Mouse (Mus musculus) heart, postnatal 14 days (tissue): ENCODE measurements around the gene 5730455P16Rik. TPM values are rescaled to one million over a fixed set of nuclear protein-coding genes. Genes with fewer than 3 reads are reported as not detected.
"Not testable (repeated sequence)": the region's sequence is repeated elsewhere in the genome, so short reads cannot be mapped to it uniquely, and the experiment has no call there.

Experiments
- DNase-seq, 2 experiments: peaks; one replicate each; pipeline ENCODE4 v3.0.0; 2021 to 2022
- intact Hi-C: fragments of 180-260 bp; cut with DNase I; formaldehyde crosslinking; loops from one replicate; pipeline ENCODE4 v1.15.1; 2025
- total RNA-seq, 2 experiments: library from RNA; stranded (reverse); gene quantifications; 2 replicates each; pipeline ENCODE4 v1.2.3; 2021

5730455P16Rik gene
- total RNA-seq, 2 experiments from 2014 or later, result 19.2 to 19.3 TPM

DNA sequence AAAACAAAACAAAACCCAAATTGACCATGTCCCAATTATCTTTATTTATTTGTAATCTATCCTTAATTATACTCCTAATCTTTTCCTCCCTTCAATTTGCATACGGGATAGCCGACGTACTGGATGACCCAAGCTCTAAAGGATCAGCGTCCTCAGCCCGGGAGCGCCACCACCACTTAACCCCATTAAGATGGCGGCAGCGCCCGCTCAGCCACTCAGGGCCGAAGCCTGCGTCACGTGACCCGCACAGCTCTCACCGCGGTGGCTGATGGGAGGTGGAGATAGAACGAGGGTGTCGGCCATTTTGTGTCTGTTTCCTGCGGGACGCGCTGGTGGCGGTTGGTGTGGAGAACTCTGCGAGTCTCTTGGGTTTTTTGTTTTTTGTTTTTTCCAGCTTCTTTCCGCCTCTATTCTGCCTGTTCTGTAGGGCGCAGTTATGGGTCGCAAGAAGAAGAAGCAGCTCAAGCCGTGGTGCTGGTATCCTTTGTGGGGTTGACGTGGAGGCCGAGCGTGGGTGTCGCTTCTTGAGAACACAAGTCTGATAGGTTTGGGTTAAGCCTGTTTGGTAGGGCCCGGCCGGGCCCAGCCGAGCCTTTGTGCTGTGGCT lies 5.3 kb upstream of the 5730455P16Rik start, which contains the start of gene Zfp207:
Gene Zfp207, plus strand, starts transcription at position 261 of the 607 bp plus-strand sequence.
- peak; percentile 96 to 99 for DNase-seq
- intact Hi-C loops, result no loop called here

DNA sequence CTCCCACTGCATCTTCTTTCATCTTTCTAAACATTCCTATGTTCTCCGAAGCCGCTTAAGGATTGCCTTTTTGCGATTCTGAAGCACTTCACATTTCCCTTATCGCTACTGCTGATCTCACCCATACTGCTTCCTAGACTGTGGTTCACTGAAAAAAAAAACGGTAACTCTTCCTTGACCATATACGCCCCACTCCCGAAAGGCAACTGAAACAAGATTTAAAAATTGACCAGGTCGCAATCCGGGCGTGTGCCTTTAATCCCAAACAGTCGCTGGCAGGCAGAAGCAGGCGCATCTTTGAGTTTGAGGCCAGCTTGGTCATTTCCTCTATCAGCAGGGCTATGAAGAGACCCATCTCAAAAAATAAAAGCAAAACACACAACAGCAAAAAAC lies 4.8 kb upstream of the 5730455P16Rik start:
- peak; percentile 30 to 36 for DNase-seq
- intact Hi-C loops, result no loop called here

DNA sequence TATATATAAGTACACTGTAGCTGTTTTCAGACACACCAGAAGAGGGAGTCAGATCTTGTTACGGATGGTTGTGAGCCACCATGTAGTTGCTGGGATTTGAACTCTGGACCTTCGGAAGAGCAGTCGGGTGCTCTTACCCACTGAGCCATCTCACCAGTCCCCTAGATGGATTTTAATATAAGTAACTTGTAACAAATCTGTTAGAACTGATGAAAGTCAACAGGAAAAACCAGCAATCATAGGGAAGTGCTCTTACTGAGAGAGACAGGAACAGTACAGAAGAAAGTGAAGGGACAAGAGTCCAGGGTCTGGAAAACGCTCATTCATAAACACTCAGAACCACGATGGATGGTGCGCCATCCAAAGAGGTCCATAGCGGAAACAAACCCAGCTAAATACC lies 1.4 kb upstream of the 5730455P16Rik start:
- DNase-seq, intact Hi-C loops: not testable (repeated sequence)

GRCm38 (mm10) chr11:80378452-80379068 lies 726 bp upstream of the 5730455P16Rik start:
- DNase-seq, intact Hi-C loops: not testable (repeated sequence)

GRCm38 (mm10) chr11:80376651-80377050 lies 1.2 kb downstream of the 5730455P16Rik start:
- intact Hi-C loops, result no loop called here
- DNase-seq, result no peak

DNA sequence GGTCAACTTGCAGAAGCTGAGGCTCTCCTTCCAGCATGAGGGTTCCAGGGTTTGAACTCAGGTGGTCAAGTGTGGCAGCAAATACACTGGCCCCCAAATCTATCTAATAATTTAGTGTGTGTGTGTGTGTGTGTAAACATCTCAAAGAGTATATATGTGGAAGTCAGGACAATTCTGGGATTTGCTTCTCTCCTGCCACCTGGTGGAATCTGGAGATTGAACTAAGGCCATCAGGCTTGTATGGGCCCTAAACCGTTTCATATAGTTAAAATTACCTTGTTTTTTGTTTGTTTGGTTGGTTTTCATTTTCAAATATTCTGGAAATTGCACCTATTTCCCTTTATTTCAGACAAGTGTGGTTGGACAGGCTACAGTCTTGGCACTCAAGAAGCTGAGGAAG lies 8.9 kb downstream of the 5730455P16Rik start:
- intact Hi-C loops, result no loop called here
- no peak for DNase-seq

DNA sequence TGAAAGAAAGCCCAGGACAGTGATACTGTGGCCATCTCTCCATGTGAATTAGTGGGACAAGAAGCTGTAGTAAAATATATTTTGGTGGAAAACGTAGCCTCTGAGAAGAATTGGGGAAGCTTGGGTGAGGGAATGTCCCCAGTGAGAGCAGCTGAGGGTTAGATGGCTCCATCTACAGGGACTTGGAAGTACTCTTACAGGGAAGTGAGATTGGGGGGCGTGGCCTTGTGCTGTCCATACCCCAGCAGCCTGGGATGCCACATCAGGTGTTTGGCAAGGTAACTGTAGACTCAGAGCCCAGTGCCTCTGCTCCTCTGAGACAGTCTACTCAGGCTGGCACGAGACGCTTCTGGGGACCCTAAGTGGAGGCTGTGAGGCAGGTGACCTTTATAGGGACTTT lies 23.0 kb downstream of the 5730455P16Rik start:
- intact Hi-C loops, result no loop called here
- DNase-seq, result peak; percentile 10 to 19

GRCm38 (mm10) chr11:80351832-80352430 lies 25.9 kb downstream of the 5730455P16Rik start:
- intact Hi-C loops, result loop anchor here (1.0 kb wide), 1 partner anchor 65 kb away; no protein-coding TSS in a partner anchor
- peak; percentile 83 to 91 for DNase-seq

- intact Hi-C loops, result no loop called here
- DNase-seq, result no peak
These were observed 35.4 kb downstream of the 5730455P16Rik start for GRCm38 (mm10) chr11:80342482-80342881.

DNA sequence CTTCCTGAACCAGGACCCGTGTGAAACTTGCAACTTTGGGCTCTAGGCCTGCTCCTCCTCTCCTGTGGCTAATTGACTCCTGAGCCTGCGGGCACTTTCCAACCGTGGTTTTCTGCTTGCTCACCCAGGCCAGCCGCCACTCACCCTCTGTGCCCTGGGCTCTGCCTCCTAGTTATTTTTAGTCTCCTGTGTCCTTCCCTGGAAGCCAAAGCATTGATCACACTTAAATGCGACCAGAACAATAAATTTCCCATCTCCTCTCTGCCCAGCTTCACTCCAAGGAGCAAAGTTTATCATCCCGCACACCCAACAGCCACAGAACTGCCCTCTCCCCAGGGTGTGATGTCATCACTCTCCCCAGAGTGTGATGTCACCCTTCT lies 41.5 kb downstream of the 5730455P16Rik start:
- peak in 1 of 2 experiments; percentile 15 for DNase-seq

DNA sequence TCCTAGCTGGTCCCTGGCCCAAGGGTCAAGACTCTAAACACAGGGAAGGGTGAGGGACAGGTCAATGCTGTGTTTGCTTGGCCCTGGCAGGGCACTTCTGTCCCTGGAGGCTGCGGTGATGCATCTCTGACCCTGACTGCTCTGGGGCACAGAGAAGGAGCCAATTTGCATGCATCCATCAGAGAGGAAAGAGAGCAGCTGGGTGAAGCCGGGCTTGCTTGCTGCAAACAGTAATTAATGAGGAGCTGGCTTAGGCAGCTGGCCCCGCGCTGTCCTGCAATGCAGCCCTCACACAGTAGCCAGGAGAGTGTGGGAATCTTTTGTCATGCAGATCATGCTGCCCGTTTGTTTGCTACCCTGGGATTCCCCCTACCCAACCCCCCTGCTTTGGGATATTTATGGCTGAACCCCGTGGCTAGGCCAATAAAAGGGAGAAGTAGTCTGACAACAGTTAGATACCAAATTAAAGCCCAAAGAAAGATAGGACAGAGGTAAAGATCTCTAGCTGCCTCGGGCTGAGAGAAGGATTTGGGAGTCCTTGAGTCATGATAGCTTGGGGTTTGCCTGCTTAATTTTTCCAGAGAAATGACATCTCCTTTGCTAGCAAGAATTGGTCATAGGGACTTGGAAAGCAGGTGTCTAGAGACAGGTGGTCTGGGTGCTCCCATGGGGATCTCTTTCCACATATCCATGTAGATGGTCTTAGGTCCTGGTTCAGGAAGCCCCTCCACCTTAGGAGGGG lies 42.1 kb downstream of the 5730455P16Rik start:
- intact Hi-C loops, result no loop called here

More for the DNA sequence above, 41.5 kb downstream of the 5730455P16Rik start:
- intact Hi-C loops, result no loop called here

GRCm38 (mm10) chr11:80332709-80333400 lies 45.0 kb downstream of the 5730455P16Rik start:
- no peak for DNase-seq
- intact Hi-C loops, result no loop called here

More for the DNA sequence above, 42.1 kb downstream of the 5730455P16Rik start:
- DNase-seq, result no peak

GRCm38 (mm10) chr11:80324636-80325035 lies 53.2 kb downstream of the 5730455P16Rik start:
- DNase-seq, result no peak
- intact Hi-C loops, result no loop called here

GRCm38 (mm10) chr11:80323255-80323654 lies 54.6 kb downstream of the 5730455P16Rik start:
- intact Hi-C loops, result no loop called here
- no peak for DNase-seq

- no peak for DNase-seq
- intact Hi-C loops, result no loop called here
These were observed 61.8 kb downstream of the 5730455P16Rik start for GRCm38 (mm10) chr11:80315743-80316639.

GRCm38 (mm10) chr11:80313944-80314343 lies 63.9 kb downstream of the 5730455P16Rik start:
- intact Hi-C loops, result no loop called here
- no peak for DNase-seq

DNA sequence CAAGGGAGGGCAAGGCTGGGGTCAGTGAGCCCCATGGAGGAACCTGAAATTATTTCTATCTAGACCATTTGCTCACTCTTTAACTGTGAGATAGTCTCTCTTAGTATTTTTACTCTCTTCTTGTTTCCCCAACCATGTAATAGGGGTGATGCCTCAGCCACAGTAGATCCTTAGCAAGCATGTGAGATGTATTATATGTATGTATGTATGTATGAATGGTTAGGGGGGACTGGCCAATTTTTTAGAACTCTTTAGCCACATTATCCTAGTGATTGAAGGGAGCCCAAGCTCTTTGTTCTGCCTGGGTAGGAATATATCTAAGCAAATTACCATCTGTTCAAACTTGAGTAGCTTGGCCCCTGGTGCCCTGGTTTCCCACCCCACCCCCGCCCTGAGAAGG lies 64.4 kb downstream of the 5730455P16Rik start:
- no peak for DNase-seq

DNA sequence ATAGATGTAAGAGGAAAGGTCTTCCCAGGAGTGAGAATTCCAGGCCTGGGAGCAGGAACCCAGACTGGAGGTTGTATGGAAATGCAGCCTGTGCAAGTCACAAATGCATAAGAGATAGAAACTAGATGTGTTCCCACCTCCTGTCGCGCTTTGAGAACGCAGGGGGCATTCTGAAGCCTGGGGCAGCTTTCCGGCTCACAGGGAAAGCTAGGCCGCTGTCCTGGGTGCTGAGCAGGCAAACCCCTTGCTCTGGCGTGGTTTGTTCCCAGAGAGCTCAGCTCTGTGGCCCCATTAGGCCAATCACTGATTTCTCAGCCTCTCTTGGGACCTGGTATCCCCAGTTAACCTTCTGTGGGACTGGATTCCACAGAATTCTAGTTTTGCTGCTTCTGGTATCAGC lies 65.3 kb downstream of the 5730455P16Rik start:
- intact Hi-C loops, result no loop called here
- peak in 1 of 2 experiments; percentile 43 for DNase-seq

More for the DNA sequence above, 64.4 kb downstream of the 5730455P16Rik start:
- intact Hi-C loops, result no loop called here

- intact Hi-C loops, result no loop called here
- DNase-seq, result no peak
These were observed 65.8 kb downstream of the 5730455P16Rik start for GRCm38 (mm10) chr11:80312049-80312448.
